Mouse (Mus musculus) CH12.LX (cell line): Measurements from ENCODE around the gene Mrps33. TPM values are rescaled to one million over a fixed set of nuclear protein-coding genes. Genes with fewer than 3 reads are reported as not detected.

ENCODE experiments used
- DNase-seq: peaks from one replicate; pipeline ENCODE4 v3.0.0-alpha.2; 2013; ENCODE audit errors: extremely low read depth
- H3K27ac ChIP-seq: 2 replicates; pipeline ENCODE4 v1.5.1; 2012; ENCODE audit warnings: low read depth, mild to moderate bottlenecking, control low read depth, moderate library complexity; ENCODE audit not compliant: insufficient read depth
- H3K27me3 ChIP-seq: replicated peaks from 2 replicates; pipeline ENCODE3; 2012; ENCODE audit warnings: inconsistent platforms
- H3K36me3 ChIP-seq, 2 experiments: replicated peaks in 1 of 2; 2 replicates each; pipeline versions ENCODE3 to v1.6.1; 2012; ENCODE audit warnings: inconsistent platforms in 1 of 2, low read length in 1 of 2, mild to moderate bottlenecking in 1 of 2, mixed read lengths in 1 of 2, moderate library complexity in 1 of 2; ENCODE audit not compliant: control insufficient read depth in 1 of 2, insufficient read depth in 1 of 2
- H3K4me1 ChIP-seq, 2 experiments: 2 replicates each; pipeline ENCODE4 v1.6.1; 2012; ENCODE audit warnings: inconsistent platforms in 1 of 2, moderate library complexity in 1 of 2; ENCODE audit not compliant: insufficient read depth in 2 of 2, control insufficient read depth in 1 of 2
- H3K4me2 ChIP-seq: 2 replicates; pipeline ENCODE4 v1.6.1; 2012; ENCODE audit warnings: low read depth, mild to moderate bottlenecking, control low read depth; ENCODE audit not compliant: poor library complexity, insufficient read depth, severe bottlenecking
- H3K4me3 ChIP-seq, 3 experiments: fragments of 150-350 bp in 1 of 3; sonication (generic) in 1 of 3; replicated peaks in 1 of 3; 2 replicates each; pipeline versions ENCODE3 to v1.5.1; 2011 to 2012; ENCODE audit warnings: low read depth in 2 of 3, low read length in 2 of 3, mild to moderate bottlenecking in 2 of 3, moderate library complexity in 2 of 3, control low read depth in 1 of 3, improper control_type of control experiment in 1 of 3, inconsistent platforms in 1 of 3, mixed read lengths in 1 of 3; ENCODE audit not compliant: poor library complexity in 1 of 3
- H3K79me2 ChIP-seq: replicated peaks from 2 replicates; pipeline ENCODE4 v1.6.1; 2012; ENCODE audit warnings: mild to moderate bottlenecking, moderate library complexity; ENCODE audit not compliant: control insufficient read depth, poor library complexity, insufficient read depth, severe bottlenecking; ENCODE audit errors: extremely low read depth
- H3K9ac ChIP-seq: 2 replicates; pipeline ENCODE4 v1.6.1; 2012; ENCODE audit warnings: low read depth, mild to moderate bottlenecking, control low read depth, moderate library complexity; ENCODE audit not compliant: insufficient read depth
- H3K9me3 ChIP-seq: replicated peaks from 2 replicates; pipeline ENCODE3; 2012; ENCODE audit warnings: low read length, inconsistent platforms, mixed read lengths
- BHLHE40 ChIP-seq: IDR thresholded peaks from 2 replicates; pipeline ENCODE4 v1.6.1; 2011; ENCODE audit warnings: mild to moderate bottlenecking, low read depth, low read length, improper control_type of control experiment
- CHD2 ChIP-seq: IDR thresholded peaks from 2 replicates; pipeline ENCODE4 v1.6.1; 2011; ENCODE audit warnings: low read length, improper control_type of control experiment
- CTCF ChIP-seq, 2 experiments: IDR thresholded peaks in 1 of 2; conservative IDR thresholded peaks in 1 of 2; 2 replicates each; pipeline ENCODE4 v1.5.1; 2011 to 2012; ENCODE audit warnings: low read depth in 2 of 2, low read length in 2 of 2, improper control_type of control experiment in 1 of 2, inconsistent platforms in 1 of 2, mild to moderate bottlenecking in 1 of 2, moderate library complexity in 1 of 2
- E2F4 ChIP-seq: IDR thresholded peaks from 2 replicates; pipeline ENCODE4 v1.6.1; 2011; ENCODE audit warnings: low read depth, low read length, improper control_type of control experiment; ENCODE audit not compliant: insufficient replicate concordance
- ETS1 ChIP-seq: conservative IDR thresholded peaks from 2 replicates; pipeline ENCODE4 v1.6.1; 2012; ENCODE audit warnings: low read depth, mild to moderate bottlenecking, inconsistent platforms, low read length, improper control_type of control experiment, moderate library complexity
- GABPA ChIP-seq: IDR thresholded peaks from 2 replicates; pipeline ENCODE4 v1.6.1; 2012; ENCODE audit warnings: low read depth, low read length, improper control_type of control experiment, inconsistent platforms; ENCODE audit not compliant: insufficient replicate concordance
- JUN ChIP-seq: IDR thresholded peaks from 2 replicates; pipeline ENCODE4 v1.6.1; 2011; ENCODE audit warnings: low read depth, mild to moderate bottlenecking, low read length, improper control_type of control experiment, moderate library complexity; ENCODE audit not compliant: insufficient read depth
- JUND ChIP-seq: conservative IDR thresholded peaks from 2 replicates; pipeline ENCODE4 v1.6.1; 2011; ENCODE audit warnings: low read depth, low read length, improper control_type of control experiment
- KAT2A ChIP-seq: IDR thresholded peaks from 2 replicates; pipeline ENCODE4 v1.6.1; 2012; ENCODE audit warnings: low read length, improper control_type of control experiment, inconsistent platforms; ENCODE audit not compliant: insufficient replicate concordance
- MAFK ChIP-seq: IDR thresholded peaks from 2 replicates; pipeline ENCODE4 v1.6.1; 2011; ENCODE audit warnings: low read length, improper control_type of control experiment; ENCODE audit not compliant: insufficient replicate concordance
- MAZ ChIP-seq: IDR thresholded peaks from 2 replicates; pipeline ENCODE4 v1.6.1; 2012; ENCODE audit warnings: low read depth, mild to moderate bottlenecking, inconsistent platforms, low read length, improper control_type of control experiment, moderate library complexity
- MEF2A ChIP-seq: IDR thresholded peaks from 2 replicates; pipeline ENCODE4 v1.6.1; 2014; ENCODE audit warnings: low read depth, mild to moderate bottlenecking, inconsistent platforms, low read length, improper control_type of control experiment, borderline replicate concordance
- MXI1 ChIP-seq: IDR thresholded peaks from 2 replicates; pipeline ENCODE4 v1.6.1; 2011; ENCODE audit warnings: mild to moderate bottlenecking, low read depth, low read length, improper control_type of control experiment
- POLR2A ChIP-seq: IDR thresholded peaks from 2 replicates; pipeline ENCODE4 v1.6.1; 2011; ENCODE audit warnings: low read depth, mild to moderate bottlenecking, improper control_type of control experiment, low read length
- RAD21 ChIP-seq: IDR thresholded peaks from 2 replicates; pipeline ENCODE4 v1.6.1; 2011; ENCODE audit warnings: low read depth, mild to moderate bottlenecking, low read length, improper control_type of control experiment, moderate library complexity
- RCOR1 ChIP-seq: conservative IDR thresholded peaks from 2 replicates; pipeline ENCODE4 v1.6.1; 2012; ENCODE audit warnings: low read depth, mild to moderate bottlenecking, inconsistent platforms, low read length, improper control_type of control experiment
- SIN3A ChIP-seq: IDR thresholded peaks from 2 replicates; pipeline ENCODE4 v1.6.1; 2012; ENCODE audit warnings: low read length, improper control_type of control experiment, inconsistent platforms
- SMC3 ChIP-seq: IDR thresholded peaks from 2 replicates; pipeline ENCODE4 v1.6.1; 2011; ENCODE audit warnings: low read depth, low read length, improper control_type of control experiment
- UBTF ChIP-seq: IDR thresholded peaks from 2 replicates; pipeline ENCODE4 v1.6.1; 2012; ENCODE audit warnings: low read depth, mild to moderate bottlenecking, inconsistent platforms, low read length, improper control_type of control experiment, moderate library complexity
- USF2 ChIP-seq: conservative IDR thresholded peaks from 2 replicates; pipeline ENCODE4 v1.6.1; 2011; ENCODE audit warnings: low read depth, low read length, improper control_type of control experiment
- ZC3H11A ChIP-seq: IDR thresholded peaks from 2 replicates; pipeline ENCODE4 v1.6.1; 2012; ENCODE audit warnings: low read depth, mild to moderate bottlenecking, inconsistent platforms, low read length, improper control_type of control experiment
- ZKSCAN1 ChIP-seq: IDR thresholded peaks from 2 replicates; pipeline ENCODE4 v1.6.1; 2012; ENCODE audit warnings: low read depth, inconsistent platforms, low read length, improper control_type of control experiment, borderline replicate concordance
- ZMIZ1 ChIP-seq: IDR thresholded peaks from 2 replicates; pipeline ENCODE4 v1.6.1; 2012; ENCODE audit warnings: low read depth, mild to moderate bottlenecking, inconsistent platforms, low read length, improper control_type of control experiment
- ZNF384 ChIP-seq: IDR thresholded peaks from 2 replicates; pipeline ENCODE4 v1.6.1; 2012; ENCODE audit warnings: low read depth, low read length, improper control_type of control experiment, inconsistent platforms
- dilution Hi-C: fragments of 300-500 bp; cut with MboI; formaldehyde crosslinking; loops from 2 replicates; pipeline ENCODE4 v1.14.3; 2020; ENCODE audit warnings: low sequenced_read_pairs; ENCODE audit not compliant: extremely low pct_unique_long_range_greater_than_20kb, extremely low pct_ligation_motif_present
- in situ Hi-C: fragments of 300-500 bp; cut with MboI; formaldehyde crosslinking; loops from 3 replicates; pipeline ENCODE4 v1.14.3; 2019; ENCODE audit warnings: low sequenced_read_pairs, low pct_ligation_motif_present, low pct_unique_long_range_greater_than_20kb, mixed read lengths
- polyA plus RNA-seq: library from polyadenylated mRNA; unstranded; fragments of >175 nt; gene quantifications from 2 replicates; pipeline ENCODE4 v1.2.1, GENCODE M21; 2012; ENCODE audit warnings: low read depth; ENCODE audit not compliant: insufficient read length
- total RNA-seq, 2 experiments: library from RNA; depleted of rRNA; stranded (reverse); fragments of 300-350 nt in 1 of 2; fragments of >200 nt in 1 of 2; gene quantifications; 2 replicates each; pipeline ENCODE4 v1.2.3; 2012 to 2014

Gene Mrps33
- total and polyA plus RNA-seq, 3 experiments: 138 to 346 (median 166) TPM

- Histone ChIP-seq H3K79me2 (no peaks in the 10 kb centered on the region), H3K4me3 (no peak overlapping the region), H3K27ac (no peak overlapping the region), H3K9me3 (no peaks in the 10 kb centered on the region), H3K4me2 (peak overlapping the region; percentile 3; the same call in 1 of the 2 replicates), H3K9ac (no peak overlapping the region), H3K36me3 (no peaks in the 10 kb centered on the region), H3K27me3 (no peaks in the 10 kb centered on the region), H3K4me1 (no peaks in the 10 kb centered on the region)
- in situ Hi-C loops (loop anchor here (10.0 kb wide), 2 partner anchors 221 to 321 kb away; no protein-coding TSS in a partner anchor), dilution Hi-C loops (no loop called here)
- TF ChIP-seq KAT2A: no peak
- DNase-seq: no peak
Measured at GRCm38 (mm10) chr6:39785944-39786343, 24.8 kb downstream of the Mrps33 start.

GRCm38 (mm10) chr6:39783521-39783920 is 27.3 kb downstream of the Mrps33 start:
- H3K4me3 ChIP-seq: no peak overlapping the region

GRCm38 (mm10) chr6:39782618-39783017 is 28.2 kb downstream of the Mrps33 start:
- in situ Hi-C loops: loop anchor here (5.0 to 10.0 kb wide), 3 partner anchors 170 to 318 kb away; no protein-coding TSS in a partner anchor
- H3K36me3 ChIP-seq: no peaks in the 10 kb centered on the region
- TF ChIP-seq RAD21 (peak; percentile 96), MXI1 (no peak), CTCF (conservative IDR thresholded peaks at IDR 0.05 in 1 of 2, IDR thresholded peaks at IDR 0.05 in 1 of 2; ENCODE audit: low read depth in 2 of 2, low read length in 2 of 2) (peak; percentile 43 to 89), SMC3 (peak; percentile 83), MAFK (no peak), USF2 (no peak), ZNF384 (peak; percentile 89), JUND (peak; percentile 42; the same call in 1 of the 2 replicates), ZC3H11A (peak; percentile 68)
- TF ChIP-seq, all 38 proteins: peak for 6
- H3K9ac ChIP-seq: no peak overlapping the region
- no peaks in the 10 kb centered on the region for H3K79me2 ChIP-seq
- no peak overlapping the region for H3K4me3 ChIP-seq
- peak; percentile 64 for DNase-seq
- no peak overlapping the region for H3K4me2 ChIP-seq
- H3K27me3 ChIP-seq: no peaks in the 10 kb centered on the region
- H3K4me1 ChIP-seq: no peaks in the 10 kb centered on the region
- no peaks in the 10 kb centered on the region for H3K9me3 ChIP-seq
- H3K27ac ChIP-seq: no peak overlapping the region
- dilution Hi-C loops: no loop called here

More at GRCm38 (mm10) chr6:39783521-39783920, 27.3 kb downstream of the Mrps33 start:
- Histone ChIP-seq H3K27me3 (no peaks in the 10 kb centered on the region), H3K27ac (no peak overlapping the region), H3K9ac (no peak overlapping the region)
- TF ChIP-seq POLR2A: no peak
- TF ChIP-seq KAT2A: no peak
- no peak for TF ChIP-seq MAZ
- TF ChIP-seq ZMIZ1: no peak
- TF ChIP-seq ZKSCAN1: no peak
- no peak for TF ChIP-seq SMC3
- no peak for TF ChIP-seq E2F4
- TF ChIP-seq GABPA: no peak
- no peak for TF ChIP-seq RCOR1
- TF ChIP-seq SIN3A: no peak
- no peak for TF ChIP-seq MEF2A
- no peak for TF ChIP-seq JUN
- TF ChIP-seq ETS1: no peak
- TF ChIP-seq JUND: no peak
- no peak for TF ChIP-seq UBTF
- TF ChIP-seq ZC3H11A: no peak
- no peak for TF ChIP-seq BHLHE40
- TF ChIP-seq CHD2: no peak
- TF ChIP-seq, all 38 proteins: peak for 0
- H3K9me3 ChIP-seq: no peaks in the 10 kb centered on the region
- in situ Hi-C loops: loop anchor here (5.0 to 10.0 kb wide), 3 partner anchors 171 to 319 kb away; no protein-coding TSS in a partner anchor
- no peak for DNase-seq
- H3K36me3 ChIP-seq: no peaks in the 10 kb centered on the region
- H3K4me2 ChIP-seq: no peak overlapping the region
- H3K4me1 ChIP-seq: no peaks in the 10 kb centered on the region
- H3K79me2 ChIP-seq: no peaks in the 10 kb centered on the region
- dilution Hi-C loops: no loop called here
